ENCODE assay signal across 22 mouse cellular contexts in genomic region chr9:116857151-116857550, GRCm38 (mm10).
A peak's percentile ranks its signal among the peaks of the same experiment; 100 is the strongest.
DNase-seq lines count a peak whose midpoint lies in the region; ATAC-seq lines count a peak whose summit lies in the region.
"Had no signal": no experiment of that assay in that cellular context is flagged by ENCODE, and none has a peak within 500 bp of the region (broad histone marks: within the 10 kb centered on the region; RNA-seq: fewer than 3 reads in every experiment).

No protein-coding gene starts in this region.

- DNase-seq in frontal cortex, postnatal 14 days (ENCODE audit: low spot score in 2 of 2) = no peak
- DNase-seq in right cerebral cortex, adult 18-20 months = peak; percentile 12
- no peak for DNase-seq in right cerebral cortex, postnatal 4 days
- peak; percentile 34 to 46 for DNase-seq in layer of hippocampus, postnatal 36 days
- no peak for DNase-seq in thymus, postnatal 4 days
- no peak for DNase-seq in cerebellum, postnatal 4 days (ENCODE audit: low spot score in 2 of 2)
- DNase-seq: adrenal gland, postnatal 14 days; cerebellum, adult 18-20 months; cerebellum, postnatal 14 days; gastrocnemius, postnatal 14 days; heart, adult 18-20 months; heart, postnatal 4 days; kidney, adult 8-10 months; kidney, postnatal 10 days; lung, embryonic 14.5 days; lung, postnatal 14 days; midbrain, embryonic 14.5 days; retina, postnatal 1 day; thymus, postnatal 14 days had no signal

- peak; percentile 67 for ATAC-seq in frontal cortex, adult (ENCODE audit: low TSS enrichment)
- ATAC-seq in erythroid progenitor cell, adult 5-6 weeks (replicated peaks; ENCODE audit: low FRiP score, poor library complexity, severe bottlenecking) = no peak
- ATAC-seq: forebrain, embryonic 16.5 days had no signal

Comparison
In these comparisons a context has a peak if more than half of its experiments do, and no peak if none do; other contexts are left out.
1. DNase-seq: peak in right cerebral cortex, adult 18-20 months (single experiment) and layer of hippocampus, postnatal 36 days (2 of 2); none in frontal cortex, postnatal 14 days (0 of 2), right cerebral cortex, postnatal 4 days (single experiment), thymus, postnatal 4 days (single experiment) and cerebellum, postnatal 4 days (0 of 2).